Mouse (Mus musculus) frontal cortex, postnatal 36 days (tissue): Measurements from ENCODE around the gene Kcnmb3.

Experiments used
- DNase-seq, 2 experiments: peaks; one replicate each; pipeline ENCODE4 v3.0.0; 2022; ENCODE audit warnings: low spot score in 2 of 2

Gene Kcnmb3

GRCm38 (mm10) chr3:32495088-32495770 is 3.2 kb upstream of the Kcnmb3 start:
- no peak for DNase-seq

- no peak for DNase-seq
Observed at GRCm38 (mm10) chr3:32494387-32495087, 2.5 kb upstream of the Kcnmb3 start.

GRCm38 (mm10) chr3:32490928-32491315 is 1.1 kb downstream of the Kcnmb3 start:
- DNase-seq = no peak

GRCm38 (mm10) chr3:32490076-32490927 is 1.7 kb downstream of the Kcnmb3 start:
- DNase-seq = no peak

GRCm38 (mm10) chr3:32488172-32488571 is 3.9 kb downstream of the Kcnmb3 start:
- no peak for DNase-seq

GRCm38 (mm10) chr3:32486543-32486942 is 5.5 kb downstream of the Kcnmb3 start:
- DNase-seq = no peak

GRCm38 (mm10) chr3:32483035-32483434 is 9.0 kb downstream of the Kcnmb3 start:
- no peak for DNase-seq

GRCm38 (mm10) chr3:32479961-32480360 is 12.1 kb downstream of the Kcnmb3 start:
- DNase-seq = no peak

GRCm38 (mm10) chr3:32473184-32473583 is 18.8 kb downstream of the Kcnmb3 start:
- no peak for DNase-seq

GRCm38 (mm10) chr3:32472191-32472900 is 19.7 kb downstream of the Kcnmb3 start:
- DNase-seq = no peak

GRCm38 (mm10) chr3:32471098-32471497 is 20.9 kb downstream of the Kcnmb3 start:
- DNase-seq = peak; percentile 39 to 61

GRCm38 (mm10) chr3:32470449-32470848 is 21.6 kb downstream of the Kcnmb3 start:
- DNase-seq = no peak

GRCm38 (mm10) chr3:32468411-32468810 is 23.6 kb downstream of the Kcnmb3 start:
- no peak for DNase-seq

- DNase-seq = no peak
Observed at GRCm38 (mm10) chr3:32467321-32467720, 24.7 kb downstream of the Kcnmb3 start.

GRCm38 (mm10) chr3:32459777-32460176 is 32.3 kb downstream of the Kcnmb3 start:
- peak in 1 of 2 experiments; percentile 44 for DNase-seq

- no peak for DNase-seq
Observed at GRCm38 (mm10) chr3:32454329-32455021, 37.6 kb downstream of the Kcnmb3 start.

GRCm38 (mm10) chr3:32441710-32442109 is 50.3 kb downstream of the Kcnmb3 start:
- DNase-seq = no peak

GRCm38 (mm10) chr3:32438716-32439115 is 53.3 kb downstream of the Kcnmb3 start:
- no peak for DNase-seq

GRCm38 (mm10) chr3:32437820-32438219 is 54.2 kb downstream of the Kcnmb3 start:
- DNase-seq = no peak

- DNase-seq = no peak
Observed at GRCm38 (mm10) chr3:32437297-32437696, 54.7 kb downstream of the Kcnmb3 start.

GRCm38 (mm10) chr3:32436101-32436500 is 55.9 kb downstream of the Kcnmb3 start:
- DNase-seq = no peak
